Mouse (Mus musculus) R1 (cell line): ENCODE measurements at regions not wholly inside any gene's neighbourhood (a gene's known extent, or its start where the extent isn't known, plus 50 kb on each side); places are given as distances from the start of the nearest gene placed in this dataset.
"Not testable (repeated sequence)": the region's sequence is repeated elsewhere in the genome, so short reads cannot be mapped to it uniquely, and the experiment has no call there.

Experiments used
- DNase-seq: peaks from one replicate; pipeline ENCODE4 v3.0.0-alpha.2; 2018; ENCODE audit warnings: low read depth, low spot score

DNA sequence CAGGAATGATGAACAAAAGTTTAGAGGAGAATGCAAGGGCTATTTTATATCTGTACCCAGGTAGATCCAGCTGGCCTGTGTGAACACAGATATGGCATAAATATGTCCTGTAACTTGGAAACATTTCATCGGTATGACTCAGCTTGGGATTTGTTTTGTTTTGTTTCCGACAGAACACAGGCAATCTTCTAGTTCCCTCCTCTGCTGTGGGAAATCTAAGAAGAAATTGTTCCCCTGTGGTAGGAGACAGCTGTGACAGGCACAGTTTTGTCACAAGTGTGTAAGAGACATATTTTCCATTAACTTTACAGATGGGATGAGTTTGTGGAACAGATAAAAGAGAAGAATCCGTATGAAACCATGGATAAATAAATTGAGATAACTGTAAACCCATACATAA lies 687.0 kb downstream of the Tpm3-rs7 start:
- no peak for DNase-seq

DNA sequence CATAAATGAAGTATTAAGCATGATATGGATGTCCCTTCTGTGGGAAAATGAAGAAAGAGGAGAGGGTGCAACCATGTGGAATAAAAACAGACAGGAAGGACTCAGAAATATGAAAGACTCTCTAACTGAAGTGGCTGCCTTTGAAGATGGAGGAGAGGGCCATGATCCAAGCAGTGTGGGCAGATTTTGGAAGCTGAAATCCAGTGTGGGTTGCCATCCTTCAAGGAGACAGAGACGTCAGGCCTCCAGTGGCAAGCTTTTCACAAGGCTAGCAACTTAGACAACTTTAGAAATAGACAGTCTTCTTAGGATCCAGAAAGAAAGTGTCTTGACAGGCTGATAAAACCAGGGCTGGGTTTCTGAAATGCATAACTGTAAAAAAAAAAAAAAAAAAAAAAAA lies 688.0 kb downstream of the Tpm3-rs7 start:
- DNase-seq, result no peak

DNA sequence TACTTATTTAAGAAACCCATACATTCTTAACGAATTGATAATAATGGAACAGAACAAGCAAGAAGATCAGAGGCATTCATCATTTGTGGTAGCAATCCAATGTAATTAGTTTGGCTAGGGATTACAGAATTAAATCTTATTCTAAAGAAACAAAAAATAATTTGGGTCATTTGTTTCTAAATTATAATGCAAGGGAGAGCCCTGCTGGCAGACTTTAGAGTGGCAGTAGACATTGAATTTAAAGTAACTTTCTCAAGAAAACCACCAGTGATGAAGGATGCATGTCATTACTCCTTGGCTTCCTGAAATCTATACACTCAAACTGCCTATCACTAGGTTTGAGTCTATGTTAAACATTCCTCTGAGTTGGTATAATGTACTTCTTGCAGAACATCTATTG lies 722.7 kb downstream of the Tpm3-rs7 start:
- no peak for DNase-seq

DNA sequence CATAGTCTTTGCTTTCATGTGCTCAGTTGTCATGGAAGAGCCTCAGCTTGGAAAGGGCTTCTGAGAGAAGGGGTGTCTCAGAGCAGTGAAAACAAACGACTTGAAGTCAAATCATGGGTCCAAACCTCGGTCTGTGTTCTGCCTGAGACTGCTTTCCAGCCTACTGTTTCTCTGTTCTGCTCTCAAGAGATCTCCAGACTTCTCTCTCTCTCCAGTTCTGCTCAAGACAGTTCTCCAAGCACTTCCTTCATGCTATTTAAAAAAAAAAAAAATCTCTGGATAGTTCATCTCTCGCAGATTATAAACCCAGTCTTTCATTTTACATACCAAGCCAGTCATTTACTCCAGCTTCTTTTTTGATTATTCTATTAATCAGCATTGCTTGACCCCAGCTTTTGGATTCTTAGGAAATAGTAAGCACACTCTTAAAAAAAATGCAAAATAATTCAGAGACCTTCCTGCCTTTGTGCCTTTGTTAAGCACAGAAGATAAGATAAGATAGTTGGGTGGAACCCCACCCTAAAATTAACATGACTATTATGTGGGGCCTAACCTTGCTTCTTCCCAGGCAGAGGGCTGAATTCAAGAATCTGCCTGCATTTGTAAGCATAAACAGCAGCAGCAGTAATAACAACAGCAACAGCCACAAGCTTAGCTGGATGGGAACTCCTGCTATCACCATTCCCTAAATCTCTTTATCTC lies 724.4 kb downstream of the Tpm3-rs7 start:
- peak; percentile 85 for DNase-seq

DNA sequence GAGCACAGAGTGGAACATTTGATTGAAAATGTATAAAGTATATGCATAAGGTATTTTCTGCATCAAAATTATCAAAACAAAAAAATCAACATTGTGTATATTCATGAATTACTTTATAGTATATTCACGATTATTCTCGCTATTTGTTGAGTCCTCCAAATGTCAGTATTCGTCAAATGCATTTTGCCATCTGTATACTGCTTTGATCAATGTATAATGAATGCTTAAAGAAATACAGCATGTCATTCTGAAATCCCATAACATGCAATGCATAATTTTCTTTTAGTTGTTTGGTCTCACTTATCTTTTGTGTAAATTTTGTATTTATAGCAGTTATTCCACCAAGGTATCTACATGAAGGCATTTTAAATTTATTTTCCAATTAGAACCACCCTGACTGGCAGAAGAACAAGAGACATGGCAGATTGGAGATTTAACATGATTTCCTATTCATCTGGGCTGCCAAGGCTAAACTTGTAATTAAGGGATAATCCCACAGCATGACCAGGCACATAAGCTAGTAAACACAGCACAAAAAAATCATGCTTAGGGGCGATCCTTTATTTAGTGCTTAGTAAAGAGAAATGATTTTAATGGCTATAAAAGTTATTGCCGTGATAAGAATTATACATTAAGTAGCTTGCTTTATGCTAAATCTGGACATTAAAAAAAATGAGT lies 739.3 kb downstream of the Tpm3-rs7 start:
- no peak for DNase-seq

DNA sequence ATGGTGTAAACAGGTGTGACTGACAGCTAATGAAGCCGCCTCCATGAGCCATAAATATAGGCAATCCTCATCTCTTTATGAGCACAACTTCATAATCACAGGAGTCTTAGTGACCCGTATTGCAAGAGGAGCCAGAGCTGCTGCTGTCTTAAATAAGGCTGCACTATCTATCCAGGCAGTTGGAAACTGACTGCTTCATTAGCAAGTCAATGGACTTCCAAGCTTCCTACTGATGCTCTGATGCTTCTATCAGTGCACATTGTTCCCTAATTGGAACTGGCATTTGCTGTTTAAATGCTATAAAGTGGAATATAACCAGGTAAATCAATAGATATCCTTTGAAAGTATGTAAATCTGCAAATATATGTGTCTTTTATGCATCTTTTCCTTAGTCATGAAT lies 746.9 kb downstream of the Tpm3-rs7 start:
- DNase-seq, result peak; percentile 62

DNA sequence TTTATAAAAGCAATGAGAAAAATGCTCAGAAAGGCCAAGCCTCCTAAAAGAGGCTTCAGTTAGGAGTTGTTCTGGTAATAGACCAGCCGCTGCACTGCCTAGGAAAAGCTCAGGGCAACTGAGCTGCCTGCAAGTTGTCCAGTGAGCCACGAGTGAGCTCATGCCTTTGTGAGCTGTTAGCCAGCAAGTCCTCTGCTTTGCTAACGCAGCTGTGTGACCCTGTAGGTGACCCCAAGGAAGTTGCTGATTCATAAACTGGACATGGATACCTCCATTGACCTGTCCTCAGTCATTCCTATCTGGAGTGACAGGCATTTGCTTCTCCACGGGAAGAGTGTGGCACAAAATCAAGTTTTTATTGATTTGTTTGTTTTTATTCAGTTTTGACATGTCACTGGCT lies 748.2 kb downstream of the Tpm3-rs7 start:
- DNase-seq, result no peak

DNA sequence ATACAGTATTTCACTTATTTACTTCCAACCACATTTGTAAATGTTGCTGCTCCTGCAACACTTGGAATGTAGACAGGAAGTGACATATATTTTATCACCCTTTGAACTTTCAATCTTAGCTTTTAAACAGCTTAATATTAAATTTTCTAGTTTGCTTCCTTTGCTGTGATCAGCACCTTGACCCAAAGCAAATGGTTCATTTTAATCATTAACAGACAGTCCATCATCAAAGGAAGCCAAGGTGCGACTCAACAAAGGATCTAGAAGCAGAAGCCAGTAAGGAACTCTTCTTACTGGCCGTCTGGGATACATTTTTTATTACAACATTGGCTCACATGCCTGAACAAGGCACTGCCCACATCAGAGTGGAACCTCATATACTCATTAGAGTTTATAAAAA lies 758.8 kb downstream of the Tpm3-rs7 start:
- DNase-seq, result no peak

DNA sequence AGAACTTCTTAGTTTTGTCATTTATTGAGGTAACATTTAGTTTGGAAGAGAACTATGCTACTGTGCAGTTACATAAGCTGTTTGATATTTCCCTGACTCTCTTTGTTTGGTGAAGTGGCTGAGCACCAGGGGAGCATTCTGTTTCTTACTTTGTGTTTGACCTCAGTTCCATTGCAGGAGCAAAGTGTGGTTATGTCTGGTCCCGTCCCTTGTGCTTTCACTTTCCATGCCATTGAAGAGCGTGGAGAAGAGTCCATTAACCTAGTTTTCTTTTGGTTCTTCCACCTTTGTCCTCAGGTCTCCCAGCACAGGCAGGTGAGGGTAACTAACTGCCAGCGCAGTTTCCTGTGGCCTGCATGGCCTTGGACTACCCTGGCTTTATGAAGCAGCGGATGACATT lies 759.6 kb downstream of the Tpm3-rs7 start:
- no peak for DNase-seq

DNA sequence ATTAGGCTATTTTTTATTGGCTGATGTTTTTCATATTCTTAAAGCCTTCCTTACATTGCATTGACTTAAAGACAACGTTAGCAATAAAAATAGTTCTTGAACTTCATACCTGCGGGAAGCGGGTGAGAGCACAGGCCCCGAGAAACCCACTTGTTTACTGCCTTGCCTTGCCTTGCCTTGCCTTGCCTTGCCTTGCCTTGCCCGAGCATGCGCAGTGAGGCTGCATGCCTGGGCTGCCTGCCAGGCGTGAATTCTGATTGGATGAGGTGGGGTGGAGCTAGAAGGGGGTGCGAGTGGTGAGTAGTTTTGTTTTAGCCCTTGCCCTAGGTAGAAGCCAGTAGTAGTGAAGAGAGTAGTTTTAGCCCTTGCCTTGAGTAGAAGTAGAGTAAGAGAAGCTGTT lies 792.4 kb downstream of the Tpm3-rs7 start:
- DNase-seq, result peak; percentile 22

DNA sequence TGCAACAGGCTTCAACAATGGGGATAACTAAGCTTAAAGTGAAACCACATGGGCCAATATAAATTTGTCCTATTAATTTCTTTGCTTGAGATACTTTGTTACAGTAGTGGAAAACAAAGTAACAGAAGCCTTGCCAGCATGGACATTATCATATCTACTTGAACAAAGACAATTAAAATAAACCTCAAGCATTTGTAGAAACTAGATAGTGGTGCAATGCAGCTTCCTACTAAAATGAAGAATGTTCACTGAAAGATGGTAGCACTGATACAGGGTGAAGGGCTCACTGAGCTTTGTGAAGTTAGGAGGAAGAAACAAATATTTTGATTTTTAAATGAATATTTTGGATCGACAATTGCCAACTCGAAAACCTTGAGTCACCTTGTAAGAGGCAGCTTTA lies 814.1 kb downstream of the Tpm3-rs7 start:
- DNase-seq, result no peak

DNA sequence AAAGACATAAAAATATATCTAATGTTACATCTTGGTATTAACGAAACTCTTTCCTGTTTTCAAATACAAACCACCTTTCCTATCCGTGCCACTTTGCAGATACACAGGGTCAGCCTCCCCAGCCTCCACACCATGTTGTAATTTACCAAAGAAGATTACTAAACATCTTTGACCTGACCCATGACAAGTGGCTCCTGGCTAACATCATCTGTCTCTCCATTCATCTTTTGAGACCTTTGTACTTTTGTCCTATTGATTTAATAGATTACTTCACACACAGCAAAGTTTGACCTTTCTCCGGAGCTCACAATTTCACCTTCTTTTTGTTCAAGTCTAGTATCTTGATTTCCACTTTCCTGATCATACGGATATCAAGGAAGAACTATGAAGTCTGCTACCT lies 851.6 kb downstream of the Tpm3-rs7 start:
- no peak for DNase-seq

DNA sequence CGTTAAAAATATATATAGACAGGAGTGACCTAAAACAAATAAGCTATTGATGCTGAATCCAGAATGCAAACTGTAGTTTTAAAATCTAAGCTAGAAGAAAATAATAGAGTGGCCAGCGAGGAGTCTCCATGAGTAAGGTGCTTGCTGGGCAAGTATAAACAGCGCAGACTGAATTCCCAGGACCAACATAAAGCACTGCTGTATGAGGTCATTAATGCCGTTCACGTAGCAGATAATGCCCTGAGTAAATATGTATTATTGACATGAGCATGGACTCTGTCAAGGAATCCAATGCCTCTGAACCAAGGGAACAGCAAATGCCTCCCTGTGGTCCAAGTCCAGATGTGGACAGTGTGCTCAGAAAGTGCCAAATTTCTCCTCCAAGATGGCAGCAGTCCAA lies 876.4 kb upstream of the Gpc5 start:
- no peak for DNase-seq

DNA sequence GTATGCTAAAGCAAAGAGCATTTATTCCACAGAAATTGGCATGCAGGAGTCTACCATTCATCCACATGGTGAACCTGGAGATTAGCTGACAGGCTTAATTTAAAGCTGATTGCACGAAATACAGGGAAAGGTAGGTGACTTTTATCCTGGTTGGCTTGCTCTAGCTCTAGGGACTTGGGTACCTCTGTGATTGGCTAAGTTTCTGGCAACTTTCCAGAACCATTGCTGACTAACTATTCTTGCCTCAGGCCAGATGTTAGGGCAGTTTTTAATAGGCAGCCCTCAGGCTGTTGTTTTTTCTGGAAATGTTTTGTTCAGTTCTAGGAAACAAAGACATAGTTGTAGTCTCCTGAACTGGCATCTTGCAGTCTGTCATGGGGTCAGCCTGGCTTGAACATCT lies 871.1 kb upstream of the Gpc5 start:
- no peak for DNase-seq

DNA sequence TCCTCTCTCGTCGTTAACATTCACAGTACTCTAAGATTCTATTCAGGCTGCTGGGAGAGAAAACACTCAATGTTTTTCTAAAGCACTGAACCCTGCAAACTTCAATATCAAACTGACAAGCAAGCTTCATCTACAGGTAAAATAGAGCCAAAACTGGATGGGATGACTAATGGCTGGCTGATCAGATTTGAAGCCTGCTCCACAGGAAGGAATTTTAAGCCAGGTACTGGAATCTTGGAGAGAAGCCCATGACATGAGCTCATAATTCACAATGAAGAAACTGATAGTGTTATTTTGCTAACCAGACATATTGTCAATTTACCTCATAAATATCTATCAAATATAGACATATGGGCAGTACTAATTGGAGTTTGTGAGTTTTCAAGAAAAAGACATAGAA lies 861.3 kb upstream of the Gpc5 start:
- DNase-seq, result no peak

DNA sequence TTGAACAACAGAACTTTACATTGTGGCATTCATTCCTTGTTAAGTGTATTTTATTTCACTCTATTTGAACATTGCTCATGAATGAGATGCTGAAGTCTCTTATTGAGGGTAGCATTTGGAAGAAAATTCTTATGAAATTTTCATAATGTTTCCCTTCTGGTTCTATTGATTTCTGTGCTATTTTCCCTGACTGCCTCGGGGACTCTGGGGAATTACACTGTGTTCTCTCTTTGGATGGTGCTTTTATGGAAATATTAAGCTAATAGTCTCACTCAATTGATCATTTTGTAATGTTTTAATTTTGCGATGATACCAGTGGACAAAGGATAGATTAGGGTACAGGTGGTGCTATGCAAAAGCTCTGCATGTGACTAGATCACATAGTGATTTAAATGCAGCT lies 837.0 kb upstream of the Gpc5 start:
- no peak for DNase-seq

DNA sequence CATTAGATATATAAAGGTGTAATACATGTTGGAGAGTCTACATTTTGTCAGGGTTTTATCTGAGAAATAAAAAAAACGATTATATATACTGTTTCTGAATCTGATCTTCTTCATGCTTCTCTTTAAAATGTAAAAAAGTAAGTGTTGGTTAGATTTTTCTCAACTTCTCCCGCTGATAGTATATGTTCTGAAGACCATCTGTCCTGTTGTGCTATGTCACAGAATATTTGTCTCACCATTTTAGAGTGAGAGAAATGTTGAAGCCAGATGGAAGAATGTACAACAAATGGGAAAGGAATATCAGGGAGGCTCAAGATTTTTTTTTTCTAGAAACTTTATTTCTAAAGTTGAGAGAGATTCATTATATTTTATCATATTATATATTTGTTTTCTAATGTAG lies 830.4 kb upstream of the Gpc5 start:
- no peak for DNase-seq

DNA sequence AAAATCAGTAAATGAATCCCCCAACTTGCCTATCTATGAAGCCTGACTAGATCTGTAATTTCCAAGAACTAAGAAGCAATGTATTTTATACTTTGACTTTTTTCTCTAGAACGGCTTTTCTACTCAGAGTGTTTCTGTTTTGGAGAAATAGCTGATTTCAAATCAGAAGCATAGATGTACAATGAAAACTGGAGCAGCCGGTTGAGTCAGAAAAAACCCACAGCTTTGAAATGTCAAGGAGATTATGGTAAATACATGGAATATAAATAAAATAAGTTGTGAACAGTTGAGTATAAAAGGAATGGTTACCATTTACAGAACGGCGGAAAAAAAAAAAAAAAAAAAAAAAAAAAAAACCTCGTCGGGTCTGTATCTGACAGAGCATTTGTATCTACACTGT lies 791.4 kb upstream of the Gpc5 start:
- no peak for DNase-seq

DNA sequence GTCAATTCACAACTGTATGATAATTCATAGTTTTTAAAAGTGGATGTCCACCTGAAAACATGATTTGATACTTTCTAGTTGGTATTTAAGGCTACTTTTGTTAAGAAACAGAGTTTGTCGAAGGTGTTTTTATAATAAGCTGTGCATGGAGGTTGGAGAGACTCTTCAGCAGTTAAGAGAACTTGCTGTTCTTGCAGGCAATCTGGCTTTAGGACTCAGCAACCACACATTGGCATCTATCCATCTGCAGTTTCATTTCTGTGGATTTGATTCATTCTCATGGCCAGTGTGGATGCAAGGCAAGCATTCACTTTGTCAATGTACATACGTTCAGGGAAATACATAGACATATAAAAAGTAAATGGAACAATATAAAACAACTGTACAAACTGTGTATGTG lies 784.5 kb upstream of the Gpc5 start:
- DNase-seq, result no peak

DNA sequence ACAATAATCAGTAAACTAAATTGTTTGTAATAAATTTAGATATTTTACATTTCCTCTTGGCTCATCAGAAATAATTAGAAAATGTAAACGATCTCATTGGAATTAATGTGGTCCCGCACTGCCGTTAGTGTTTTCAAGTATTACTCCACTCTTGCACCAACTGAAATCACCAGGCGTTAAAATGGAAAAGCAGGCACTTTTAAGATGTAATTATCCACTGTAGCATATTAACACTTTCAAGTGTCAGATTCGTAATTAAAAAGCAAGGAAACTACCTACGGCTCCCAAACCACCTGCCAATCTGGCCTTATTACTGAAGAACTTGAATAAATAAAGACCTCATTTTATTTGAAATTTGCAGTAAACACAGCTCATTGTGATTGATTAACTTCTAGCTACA lies 759.4 kb upstream of the Gpc5 start:
- DNase-seq, result no peak

DNA sequence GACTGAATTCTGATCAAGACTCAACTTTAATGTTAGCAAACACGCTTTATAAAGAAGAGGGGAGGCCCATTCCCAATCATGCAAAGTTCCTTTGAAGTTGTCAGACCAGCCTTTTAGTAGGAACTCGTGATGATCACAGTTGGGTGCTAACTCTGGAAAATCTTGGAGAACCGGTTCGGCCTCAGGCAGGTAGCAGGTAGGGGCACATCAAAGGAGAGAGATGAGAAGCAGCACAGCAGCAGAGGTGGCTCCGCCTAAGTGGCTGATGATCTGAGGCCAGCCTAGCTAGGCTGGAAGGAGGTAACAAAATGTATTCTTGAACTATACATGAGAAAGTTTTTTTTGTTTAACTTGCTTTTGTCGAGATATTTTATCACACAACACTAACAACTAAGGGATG lies 742.7 kb upstream of the Gpc5 start:
- DNase-seq, result peak; percentile 60

DNA sequence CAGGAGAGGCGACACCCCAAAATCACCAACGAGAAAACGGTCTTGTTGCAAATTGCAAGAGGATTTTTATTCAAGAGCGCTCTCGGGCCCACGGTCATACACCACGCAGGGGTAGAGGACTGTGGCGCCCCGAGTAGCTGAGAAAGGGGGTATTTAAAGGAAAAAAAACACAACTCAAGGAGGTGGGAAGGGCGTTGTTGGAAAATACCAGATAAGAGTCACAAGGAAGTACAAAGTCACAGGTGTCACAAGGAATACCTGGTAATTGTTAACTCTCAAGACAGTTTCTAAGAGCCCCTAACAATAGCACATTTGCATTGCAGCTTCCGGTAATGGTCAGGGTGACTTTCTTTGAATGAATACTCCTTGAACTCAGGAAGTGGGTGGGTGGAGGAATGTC lies 742.2 kb upstream of the Gpc5 start:
- DNase-seq, result not testable (repeated sequence)

DNA sequence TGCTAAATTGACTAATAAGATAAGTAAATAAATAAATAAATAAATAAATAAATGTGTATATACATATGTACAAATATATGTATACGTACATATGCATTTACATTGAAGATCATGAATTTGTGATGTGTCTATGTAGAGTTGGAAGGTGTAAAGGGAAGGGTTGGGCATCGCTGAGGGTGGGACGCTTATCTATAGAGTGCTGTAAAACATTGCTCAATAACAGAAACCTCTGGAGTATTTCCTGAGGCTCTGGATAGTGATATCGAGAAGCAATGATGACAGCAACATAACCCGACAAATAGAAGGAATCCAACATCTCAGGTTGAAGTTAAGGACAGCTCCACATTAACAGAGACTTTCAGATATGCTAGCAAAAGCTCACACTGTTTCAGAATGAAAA lies 739.7 kb upstream of the Gpc5 start:
- DNase-seq, result no peak

DNA sequence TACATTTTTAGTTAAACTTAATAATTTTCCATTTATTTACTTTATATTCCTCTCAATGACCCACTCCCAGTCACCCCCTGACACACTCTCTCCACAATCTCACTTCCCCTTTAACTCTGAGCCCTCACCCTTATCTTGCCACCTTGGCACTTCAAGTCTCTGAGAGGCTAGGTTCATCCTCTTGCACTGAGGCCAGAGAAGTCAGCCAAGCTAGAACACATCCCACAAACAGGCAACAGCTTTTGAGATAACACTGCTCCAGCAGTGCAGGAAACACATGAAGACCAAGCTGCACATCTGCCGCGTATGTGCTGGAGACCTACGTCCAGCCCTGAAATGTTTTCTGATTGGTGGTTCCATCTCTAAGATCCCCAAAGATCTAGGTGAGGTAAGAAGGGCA lies 717.2 kb upstream of the Gpc5 start:
- DNase-seq, result no peak
